Mouse (Mus musculus) midbrain, embryonic 15.5 days (tissue): ENCODE data around the gene Mthfd2. TPM values are rescaled to one million over a fixed set of nuclear protein-coding genes. Genes with fewer than 3 reads are reported as not detected.

Experiments
- ATAC-seq: fragments of 200-750 bp; cut with Nextera tagmentation; replicated peaks from 2 replicates; pipeline ENCODE4 v1.8.0; 2017; ENCODE audit warnings: moderate TSS enrichment
- H3K27ac ChIP-seq: fragments of 300-500 bp; sonication (generic); 2 replicates; pipeline ENCODE4 v1.5.1; 2015; ENCODE audit warnings: mild to moderate bottlenecking, inconsistent platforms
- H3K27me3 ChIP-seq: fragments of 300-500 bp; sonication (generic); replicated peaks from 2 replicates; pipeline ENCODE4 v1.6.1; 2015; ENCODE audit warnings: inconsistent platforms
- H3K36me3 ChIP-seq: fragments of 300-500 bp; sonication (generic); replicated peaks from 2 replicates; pipeline ENCODE4 v1.6.1; 2015; ENCODE audit warnings: inconsistent platforms
- H3K4me1 ChIP-seq: fragments of 300-500 bp; sonication (generic); 2 replicates; pipeline ENCODE4 v1.6.1; 2015; ENCODE audit warnings: inconsistent platforms
- H3K4me2 ChIP-seq: fragments of 300-500 bp; sonication (generic); 2 replicates; pipeline ENCODE4 v1.6.1; 2015; ENCODE audit warnings: inconsistent platforms, mild to moderate bottlenecking, moderate library complexity
- H3K4me3 ChIP-seq: fragments of 300-500 bp; sonication (generic); 2 replicates; pipeline ENCODE4 v1.5.1; 2015; ENCODE audit warnings: mild to moderate bottlenecking, inconsistent platforms
- H3K9ac ChIP-seq: fragments of 300-500 bp; sonication (generic); 2 replicates; pipeline ENCODE4 v1.6.1; 2015; ENCODE audit warnings: mild to moderate bottlenecking, inconsistent platforms
- H3K9me3 ChIP-seq: fragments of 300-500 bp; sonication (generic); 2 replicates; pipeline ENCODE4 v1.6.1; 2016; ENCODE audit warnings: inconsistent platforms
- WGBS: fragments of 180-500 bp; shearing (Covaris S2); methylation state at CpG from one replicate; pipeline ENCODE4 v1.1.7; 2015; ENCODE audit warnings: mixed read lengths; 5-methylcytosine and 5-hydroxymethylcytosine counted together
- polyA plus RNA-seq: library from polyadenylated mRNA; unstranded; fragments of >200 nt; fragmentation: Nextera tagmentation; extraction: Ambion mirVana; gene quantifications from 2 replicates; pipeline ENCODE4 v1.2.1, GENCODE M21; 2015

The Mthfd2 gene
- 28.9 and 31.0 TPM in 2 replicates for polyA plus RNA-seq

DNA sequence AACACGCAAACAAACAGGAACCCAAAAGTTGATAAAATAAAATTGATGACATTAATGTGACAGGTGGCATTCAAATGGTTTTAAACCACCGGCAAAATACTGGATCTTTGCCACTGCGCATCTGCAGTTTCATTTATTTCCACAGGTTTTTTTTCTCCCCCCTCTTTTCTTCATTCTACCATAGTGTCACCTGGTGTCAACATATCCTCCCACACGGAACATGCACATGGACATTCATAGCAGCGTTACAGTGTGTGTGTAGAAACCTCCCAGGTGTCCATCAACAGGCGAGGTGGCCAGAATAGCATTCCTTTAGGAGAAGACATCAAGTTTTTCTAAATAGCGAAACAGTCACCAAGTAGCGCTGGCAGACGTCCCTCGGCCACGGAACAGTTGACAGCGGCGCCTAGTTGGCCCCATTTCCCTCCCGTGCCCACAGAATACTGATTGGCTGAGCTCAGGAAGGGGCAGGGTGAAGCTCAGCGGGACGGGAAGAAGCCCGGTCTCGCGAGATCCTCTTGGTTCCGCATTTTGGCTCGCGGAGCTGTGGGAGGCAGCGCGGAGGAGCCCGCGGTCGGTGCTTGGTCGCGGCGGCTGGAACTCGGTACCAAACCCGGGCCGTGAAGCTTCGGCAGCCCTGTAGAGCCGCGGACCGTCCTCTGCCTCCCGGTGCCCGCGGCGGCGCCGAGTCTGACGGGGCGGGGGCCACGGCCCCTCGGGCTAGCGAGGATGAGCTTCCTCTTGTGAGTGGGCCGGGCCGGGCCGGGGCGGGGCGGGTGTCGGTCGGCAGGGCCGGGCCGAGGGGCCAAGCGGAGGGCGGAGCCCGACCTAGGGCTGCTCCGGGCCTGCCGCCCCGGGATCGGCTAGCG is at the start of gene Mthfd2, which contains the start of gene Mob1a:
Mthfd2 (minus strand) TSS at position 384 of the 869 bp plus-strand sequence.
Mob1a (plus strand) TSS at position 492 of the 869 bp plus-strand sequence.
- peaks cover 6% of the 10 kb centered on the region for H3K36me3 ChIP-seq
- peak; percentile 98 for ATAC-seq
- H3K27me3 ChIP-seq: no peaks in the 10 kb centered on the region
- under 1% methylated on average over 65 of the region's 65 CpGs for whole genome bisulfite sequencing
- H3K9ac ChIP-seq: peak within 1 kb of the TSS; percentile 95
- peak within 1 kb of the TSS; percentile 88 for H3K27ac ChIP-seq
- peak within 1 kb of the TSS; percentile 75 for H3K4me3 ChIP-seq
- H3K4me2 ChIP-seq: peak within 1 kb of the TSS; percentile 82
- H3K9me3 ChIP-seq: no peaks in the 10 kb centered on the region
- peaks cover 22% of the 10 kb centered on the region for H3K4me1 ChIP-seq

DNA sequence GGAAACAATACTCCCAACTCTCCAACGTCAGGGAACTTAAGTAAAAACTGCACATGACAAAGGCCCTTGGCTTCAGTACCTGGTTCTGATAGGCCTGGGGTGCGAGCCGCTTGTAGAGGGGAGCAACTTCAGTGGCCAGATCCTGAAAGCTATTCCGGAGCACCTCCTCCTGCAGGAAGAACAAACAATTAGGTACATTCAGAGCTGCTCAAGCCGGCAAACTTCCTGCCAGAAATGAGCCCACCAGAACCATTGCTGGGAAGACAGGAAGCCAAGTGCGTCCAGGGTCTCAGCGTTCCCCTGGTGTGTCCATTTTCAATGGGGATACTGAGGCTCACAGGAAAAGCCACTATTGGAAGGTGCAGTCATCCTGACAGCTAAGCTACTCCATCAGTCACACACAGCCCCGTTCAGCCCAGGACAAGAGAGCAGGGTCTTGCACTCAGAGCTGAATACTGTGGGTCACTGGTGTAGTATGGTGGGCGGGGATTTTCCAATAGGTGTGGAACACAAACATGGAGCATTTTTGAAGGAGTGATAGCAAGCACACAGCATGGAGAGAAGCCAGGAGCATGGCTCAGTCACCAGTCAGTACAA is 48.1 kb upstream of the Mthfd2 start:
- no peaks in the 10 kb centered on the region for H3K9me3 ChIP-seq
- no peaks in the 10 kb centered on the region for H3K4me1 ChIP-seq
- H3K36me3 ChIP-seq: peaks cover 79% of the 10 kb centered on the region
- H3K4me3 ChIP-seq: no peak overlapping the region
- no peak for ATAC-seq
- H3K9ac ChIP-seq: no peak overlapping the region
- no peak overlapping the region for H3K27ac ChIP-seq
- H3K4me2 ChIP-seq: no peak overlapping the region
- WGBS: 84% methylated on average over 9 of the region's 9 CpGs
- H3K27me3 ChIP-seq: no peaks in the 10 kb centered on the region

DNA sequence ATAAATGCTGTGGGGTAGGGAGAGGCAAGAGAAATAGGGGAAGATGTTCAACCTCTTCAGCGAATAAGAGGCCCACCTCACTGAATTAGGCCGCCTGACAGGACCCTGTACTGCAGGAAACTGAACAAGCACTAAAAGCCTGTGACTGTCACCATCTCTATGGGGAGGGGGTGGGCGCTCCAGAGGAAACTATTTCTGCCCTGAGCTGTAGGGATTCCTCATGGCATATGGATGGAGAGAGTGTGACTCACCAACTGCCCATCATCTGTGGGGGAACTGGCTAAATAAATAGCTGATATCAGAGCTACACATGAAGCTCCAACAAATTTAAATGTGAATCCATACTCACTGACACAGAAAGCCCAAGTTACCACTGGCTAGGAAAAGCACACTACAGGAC is 45.6 kb upstream of the Mthfd2 start:
- Histone ChIP-seq H3K9ac (no peak overlapping the region), H3K4me1 (no peaks in the 10 kb centered on the region), H3K27me3 (no peaks in the 10 kb centered on the region), H3K27ac (no peak overlapping the region), H3K9me3 (no peaks in the 10 kb centered on the region), H3K4me3 (no peak overlapping the region), H3K36me3 (peaks cover 89% of the 10 kb centered on the region), H3K4me2 (no peak overlapping the region)
- WGBS: 83% methylated on average over 3 of the region's 3 CpGs
- no peak for ATAC-seq

DNA sequence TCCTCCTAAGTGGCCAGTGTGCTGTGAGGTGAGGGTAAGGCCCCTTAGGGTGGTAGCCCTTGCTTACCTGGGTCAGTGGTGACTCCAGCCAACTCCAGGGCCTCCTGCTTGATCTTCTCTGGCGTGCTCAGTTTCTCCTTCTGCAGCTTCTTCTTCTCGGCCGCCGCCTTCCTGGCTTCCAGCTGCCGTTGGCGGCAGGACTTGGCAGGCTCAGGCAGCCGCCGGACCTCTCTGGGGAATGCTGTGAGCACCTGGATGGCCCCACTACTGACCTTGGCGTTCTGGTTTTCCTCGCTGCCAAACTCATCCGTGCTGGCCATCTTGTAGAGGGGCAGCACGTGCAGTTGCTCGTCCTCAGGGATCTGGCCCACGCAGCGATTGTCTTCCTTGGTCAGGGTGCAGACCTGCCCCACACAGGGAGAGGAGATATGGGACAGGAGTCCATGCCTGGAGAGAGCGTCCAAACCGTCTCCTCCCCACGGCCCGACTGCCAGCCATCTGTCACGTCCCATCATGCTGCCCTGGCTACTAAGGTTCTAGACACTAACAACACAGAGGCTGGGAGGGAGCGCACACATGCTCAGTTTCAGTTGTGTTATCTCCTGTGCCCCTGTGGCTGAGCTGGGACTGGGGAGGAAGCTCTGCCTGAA is 44.7 kb upstream of the Mthfd2 start:
- WGBS: 89% methylated on average over 21 of the region's 21 CpGs
- no peak overlapping the region for H3K4me3 ChIP-seq

DNA sequence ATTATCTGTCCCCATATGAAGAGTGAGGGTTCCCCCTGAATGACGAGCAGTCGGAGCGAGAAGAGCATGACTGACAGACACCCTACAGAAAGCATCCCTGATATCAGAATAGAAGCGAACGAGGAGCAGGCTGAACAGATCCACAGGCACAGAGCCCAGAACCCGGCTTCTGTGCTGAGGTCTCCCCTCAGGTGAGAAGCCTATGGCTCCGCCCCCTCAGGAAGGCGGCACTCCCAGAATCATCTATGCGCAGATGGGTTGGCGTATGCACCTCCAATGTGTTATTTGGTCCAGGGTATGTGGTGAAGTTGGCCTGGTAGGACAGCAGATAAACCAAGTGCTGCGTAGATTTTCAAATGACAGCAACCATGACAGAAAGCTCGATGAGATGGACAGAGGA is 37.4 kb upstream of the Mthfd2 start:
- Histone ChIP-seq H3K27me3 (no peaks in the 10 kb centered on the region), H3K4me2 (no peak overlapping the region), H3K9me3 (no peaks in the 10 kb centered on the region), H3K4me1 (no peaks in the 10 kb centered on the region), H3K4me3 (no peak overlapping the region), H3K36me3 (peaks cover 31% of the 10 kb centered on the region), H3K9ac (no peak overlapping the region), H3K27ac (no peak overlapping the region)
- WGBS: 89% methylated on average over 12 of the region's 12 CpGs
- no peak for ATAC-seq

More for the DNA sequence above, 44.7 kb upstream of the Mthfd2 start:
- Histone ChIP-seq H3K9me3 (no peaks in the 10 kb centered on the region), H3K4me1 (no peaks in the 10 kb centered on the region), H3K27me3 (no peaks in the 10 kb centered on the region), H3K36me3 (peaks cover 80% of the 10 kb centered on the region), H3K27ac (no peak overlapping the region), H3K4me2 (no peak overlapping the region), H3K9ac (no peak overlapping the region)
- ATAC-seq: no peak

DNA sequence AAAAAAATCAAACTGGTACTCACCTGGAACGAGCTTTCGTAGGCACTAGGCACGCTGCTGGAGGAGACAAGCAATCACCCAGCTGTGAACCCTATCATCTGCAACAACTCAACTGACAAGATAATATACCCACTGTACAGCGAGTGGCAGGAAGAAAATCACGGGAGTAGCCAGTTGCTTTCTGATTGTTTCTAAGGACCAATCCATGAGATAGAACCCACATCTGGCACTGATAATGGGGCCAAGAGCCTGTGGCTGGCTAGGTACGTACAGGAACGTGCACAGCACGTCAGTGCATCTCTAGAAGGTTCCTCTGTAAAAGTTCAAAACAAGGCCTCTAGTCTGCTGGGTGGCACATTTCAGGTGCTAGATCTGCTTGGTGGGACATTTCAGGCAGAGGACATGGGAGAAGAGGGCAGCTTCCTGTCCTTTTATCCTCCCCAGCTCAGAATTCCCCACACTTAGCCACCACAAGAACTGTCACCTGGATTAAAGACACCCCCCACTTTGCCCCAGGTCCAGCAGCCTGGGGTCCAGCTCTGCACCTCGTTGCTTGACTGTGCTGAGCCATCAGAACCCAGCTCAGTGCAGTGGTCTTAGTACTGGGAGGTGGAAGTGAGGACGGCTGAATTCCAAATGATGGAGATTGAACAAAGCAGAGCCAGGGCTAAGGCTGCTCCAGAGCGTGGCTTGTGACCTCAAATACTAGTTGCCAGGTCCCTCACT is 36.0 kb upstream of the Mthfd2 start:
- no peaks in the 10 kb centered on the region for H3K27me3 ChIP-seq
- no peak overlapping the region for H3K9ac ChIP-seq
- H3K36me3 ChIP-seq: peaks cover 19% of the 10 kb centered on the region; the same call in 1 of the 2 replicates
- no peak for ATAC-seq
- H3K4me3 ChIP-seq: no peak overlapping the region
- 85% methylated on average over 11 of the region's 11 CpGs for WGBS
- H3K4me2 ChIP-seq: no peak overlapping the region
- H3K9me3 ChIP-seq: no peaks in the 10 kb centered on the region
- H3K4me1 ChIP-seq: 0 out of 2 replicates have a peak, but pooled peaks cover 2% of the 10 kb centered on the region
- no peak overlapping the region for H3K27ac ChIP-seq

DNA sequence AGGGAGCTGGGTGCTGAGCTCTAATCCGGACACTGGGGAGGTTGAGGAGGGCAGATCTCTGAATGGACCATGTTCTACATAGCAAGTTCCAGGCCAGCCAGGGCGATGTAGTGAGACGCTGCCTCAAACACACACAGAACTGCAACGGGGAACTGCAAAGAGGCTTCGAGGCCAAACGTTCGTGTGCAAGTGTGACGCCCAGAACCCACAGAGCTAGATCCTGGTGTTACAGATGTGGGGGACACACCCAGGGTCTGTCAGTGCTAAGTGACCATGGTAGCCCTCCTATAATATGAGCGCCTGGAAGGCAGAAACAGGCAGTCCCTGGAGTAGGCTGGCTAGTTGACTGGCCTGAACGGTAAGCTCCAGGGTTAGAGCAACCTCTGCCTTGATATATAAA is 31.7 kb upstream of the Mthfd2 start:
- no peak overlapping the region for H3K4me3 ChIP-seq
- ATAC-seq: no peak
- H3K27ac ChIP-seq: no peak overlapping the region
- no peak overlapping the region for H3K9ac ChIP-seq
- no peak overlapping the region for H3K4me2 ChIP-seq
- 92% methylated on average over 10 of the region's 10 CpGs for WGBS
- peaks cover 24% of the 10 kb centered on the region; the same call in 1 of the 2 replicates for H3K36me3 ChIP-seq
- 0 out of 2 replicates have a peak, but pooled peaks cover 5% of the 10 kb centered on the region for H3K4me1 ChIP-seq
- H3K27me3 ChIP-seq: no peaks in the 10 kb centered on the region
- no peaks in the 10 kb centered on the region for H3K9me3 ChIP-seq

DNA sequence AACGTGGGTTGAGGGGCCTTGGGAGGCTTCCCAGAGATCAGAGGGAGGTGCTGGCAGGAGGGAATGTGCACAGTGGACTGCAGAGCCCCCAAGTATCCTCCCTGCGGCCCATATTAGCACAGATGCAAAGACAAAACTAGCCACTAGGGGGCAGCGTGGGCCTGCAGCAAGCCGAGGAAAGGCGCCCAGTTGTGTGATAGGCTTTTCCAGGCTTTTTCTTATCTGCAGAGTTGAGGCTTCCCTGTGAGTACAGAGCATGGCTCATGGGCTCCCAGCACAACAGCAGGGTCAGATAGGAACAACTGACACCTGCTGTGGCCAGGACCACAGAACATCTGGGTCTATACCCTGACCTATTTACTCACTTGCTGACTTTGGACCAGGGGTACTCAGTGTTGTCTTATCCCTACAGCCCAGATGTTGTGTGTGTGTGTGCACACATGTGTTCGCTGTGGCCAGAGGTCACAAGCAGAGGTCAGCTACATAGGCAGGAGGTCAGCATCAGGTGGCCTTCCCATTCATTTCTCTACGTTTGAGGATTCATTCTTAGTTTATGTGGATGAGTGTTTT is 30.9 kb upstream of the Mthfd2 start:
- WGBS: 26% methylated on average over 7 of the region's 7 CpGs
- Histone ChIP-seq H3K4me3 (no peak overlapping the region), H3K9me3 (no peaks in the 10 kb centered on the region), H3K4me2 (no peak overlapping the region), H3K36me3 (peaks cover 24% of the 10 kb centered on the region; the same call in 1 of the 2 replicates), H3K4me1 (0 out of 2 replicates have a peak, but pooled peaks cover 6% of the 10 kb centered on the region), H3K27ac (no peak overlapping the region), H3K9ac (no peak overlapping the region), H3K27me3 (no peaks in the 10 kb centered on the region)
- peak; percentile 71 for ATAC-seq

DNA sequence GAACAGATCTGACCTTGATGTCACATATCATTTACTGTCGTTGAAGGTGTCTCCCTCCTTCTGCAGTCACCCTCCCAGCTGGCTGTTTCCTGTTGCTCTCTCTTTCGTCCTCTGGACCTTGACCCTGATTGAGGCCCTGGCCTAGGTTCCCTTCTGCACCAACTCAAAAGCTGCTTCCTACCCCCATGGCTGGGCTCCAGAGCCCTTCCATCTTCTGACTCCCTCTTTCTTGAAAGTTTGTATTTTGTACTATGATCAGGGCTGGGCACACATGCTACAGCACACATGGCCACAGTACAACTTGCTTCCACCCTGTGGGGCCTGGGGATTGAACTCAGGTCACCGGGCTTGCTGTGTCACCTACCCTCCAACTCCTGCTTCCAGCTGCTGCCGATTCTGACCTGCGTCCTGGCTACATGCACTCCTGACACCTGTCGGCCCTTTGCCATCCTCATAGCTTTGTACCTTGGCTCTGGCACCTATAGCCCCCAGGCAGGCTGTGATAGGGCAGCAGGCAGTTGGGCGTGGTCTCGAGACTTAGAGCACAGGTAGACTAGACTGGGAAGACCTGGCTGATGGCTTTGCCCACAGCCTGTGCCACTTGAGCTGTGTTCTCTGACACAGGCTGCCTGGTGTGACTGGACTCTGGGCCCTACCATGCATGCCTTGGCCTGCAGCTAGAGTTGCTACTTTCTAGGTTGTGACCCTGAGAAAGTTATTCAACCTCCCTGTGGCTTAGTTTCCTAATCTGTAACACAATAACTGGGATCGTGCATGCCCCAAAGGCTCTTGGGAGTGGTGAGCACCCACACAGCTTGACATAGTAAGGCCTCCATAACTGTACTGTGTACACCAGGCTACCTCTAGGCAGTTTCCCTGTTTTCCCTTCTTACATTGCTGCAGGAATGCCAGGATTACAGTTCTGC is 29.4 kb upstream of the Mthfd2 start:
- Histone ChIP-seq H3K4me1 (peaks cover 11% of the 10 kb centered on the region), H3K9ac (no peak overlapping the region), H3K4me2 (no peak overlapping the region), H3K9me3 (no peaks in the 10 kb centered on the region), H3K27me3 (no peaks in the 10 kb centered on the region), H3K27ac (no peak overlapping the region), H3K36me3 (peaks cover 24% of the 10 kb centered on the region; the same call in 1 of the 2 replicates), H3K4me3 (no peak overlapping the region)
- WGBS: 85% methylated on average over 9 of the region's 9 CpGs
- ATAC-seq: no peak

DNA sequence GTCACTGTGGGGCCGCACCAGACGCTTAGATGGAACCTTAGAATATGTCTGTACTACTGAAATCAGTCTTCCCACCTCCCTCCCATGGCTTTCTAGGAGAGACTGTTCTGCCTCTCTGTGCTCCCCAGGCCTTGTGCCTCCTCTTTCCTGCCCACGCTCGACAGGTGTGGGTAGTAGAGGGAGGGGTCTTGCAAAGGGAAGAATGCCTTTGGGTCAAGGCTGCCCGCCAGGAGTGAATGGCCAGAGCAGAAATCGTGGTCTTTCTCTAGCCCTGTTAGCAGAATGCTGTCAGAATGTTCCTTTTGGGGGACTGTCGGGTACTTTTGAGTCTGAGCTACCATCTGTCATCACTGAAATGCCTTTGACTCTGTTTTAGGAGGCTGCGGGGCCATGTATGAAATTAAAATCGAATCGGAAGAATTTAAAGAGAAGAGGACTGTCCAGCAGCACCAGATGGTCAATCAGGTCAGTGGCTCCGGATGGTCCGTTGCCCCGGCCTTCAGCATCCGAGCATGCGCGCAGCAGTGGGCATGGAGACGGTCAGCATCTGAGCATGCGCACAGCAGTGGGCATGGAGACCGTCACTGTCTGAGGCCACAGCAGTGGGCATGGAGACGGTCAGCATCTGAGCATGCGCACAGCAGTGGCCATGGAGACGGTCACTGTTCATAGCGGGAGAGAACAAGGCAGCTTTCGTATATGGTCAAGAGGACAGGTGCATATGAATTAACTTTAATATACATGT is 27.1 kb upstream of the Mthfd2 start:
- no peaks in the 10 kb centered on the region for H3K27me3 ChIP-seq
- H3K4me2 ChIP-seq: no peak overlapping the region
- H3K9ac ChIP-seq: no peak overlapping the region
- H3K36me3 ChIP-seq: peaks cover 12% of the 10 kb centered on the region; the same call in 1 of the 2 replicates
- peaks cover 20% of the 10 kb centered on the region for H3K4me1 ChIP-seq
- 90% methylated on average over 24 of the region's 24 CpGs for WGBS
- no peak overlapping the region for H3K27ac ChIP-seq
- no peak for ATAC-seq
- no peaks in the 10 kb centered on the region for H3K9me3 ChIP-seq
- no peak overlapping the region for H3K4me3 ChIP-seq
